Mouse (Mus musculus) left cerebral cortex, adult 11 months (tissue): Measurements from ENCODE around the gene Ccdc9.
"Not testable (repeated sequence)": the region's sequence is repeated elsewhere in the genome, so short reads cannot be mapped to it uniquely, and the experiment has no call there.

Experiments used
- DNase-seq: peaks from one replicate; pipeline ENCODE4 v3.0.0; 2022; ENCODE audit warnings: low spot score

The Ccdc9 gene

GRCm38 (mm10) chr7:16271139-16271538 is 15.5 kb downstream of the Ccdc9 start:
- DNase-seq = no peak

- DNase-seq = not testable (repeated sequence)
Measured at GRCm38 (mm10) chr7:16266593-16266992, 20.0 kb downstream of the Ccdc9 start.

- DNase-seq = no peak
Measured at GRCm38 (mm10) chr7:16265856-16266255, 20.7 kb downstream of the Ccdc9 start.

- DNase-seq = no peak
Measured at GRCm38 (mm10) chr7:16263843-16264242, 22.8 kb downstream of the Ccdc9 start.

GRCm38 (mm10) chr7:16263015-16263787 is 23.4 kb downstream of the Ccdc9 start:
- no peak for DNase-seq

- DNase-seq = no peak
Measured at GRCm38 (mm10) chr7:16261097-16261496, 25.5 kb downstream of the Ccdc9 start.

- no peak for DNase-seq
Measured at GRCm38 (mm10) chr7:16259110-16259590, 27.4 kb downstream of the Ccdc9 start, which contains the start of gene C5ar1. Gene C5ar1 (minus strand): TSS chr7:16259540.

GRCm38 (mm10) chr7:16257830-16258229 is 28.8 kb downstream of the Ccdc9 start:
- no peak for DNase-seq

GRCm38 (mm10) chr7:16255963-16256362 is 30.6 kb downstream of the Ccdc9 start:
- not testable (repeated sequence) for DNase-seq

- DNase-seq = no peak
Measured at GRCm38 (mm10) chr7:16254195-16254594, 32.4 kb downstream of the Ccdc9 start.

GRCm38 (mm10) chr7:16250687-16251086 is 35.9 kb downstream of the Ccdc9 start:
- no peak for DNase-seq

GRCm38 (mm10) chr7:16245958-16246357 is 40.6 kb downstream of the Ccdc9 start:
- no peak for DNase-seq

GRCm38 (mm10) chr7:16244067-16244466 is 42.5 kb downstream of the Ccdc9 start, which contains the start of gene C5ar2:
Gene C5ar2 (minus strand): TSS chr7:16244154.
- DNase-seq = no peak

- DNase-seq = no peak
Measured at GRCm38 (mm10) chr7:16242198-16242597, 44.4 kb downstream of the Ccdc9 start.

GRCm38 (mm10) chr7:16241787-16242186 is 44.8 kb downstream of the Ccdc9 start:
- no peak for DNase-seq

- DNase-seq = no peak
Measured at GRCm38 (mm10) chr7:16240978-16241303, 45.7 kb downstream of the Ccdc9 start.

GRCm38 (mm10) chr7:16240281-16240977 is 46.2 kb downstream of the Ccdc9 start:
- no peak for DNase-seq

GRCm38 (mm10) chr7:16239554-16239997 is 47.0 kb downstream of the Ccdc9 start:
- DNase-seq = no peak

- no peak for DNase-seq
Measured at GRCm38 (mm10) chr7:16229869-16230268, 56.7 kb downstream of the Ccdc9 start.
